Mouse (Mus musculus) embryo, embryonic 11 days (tissue): Measurements from ENCODE around the gene Impad1.

Experiments used
- DNase-seq: peaks from one replicate; pipeline ENCODE4 v3.0.0-alpha.2; 2015

Gene Impad1

GRCm38 (mm10) chr4:4792992-4793834, at the start of gene Impad1:
Gene Impad1, minus strand, starts transcription at chr4:4793355.
- peak; percentile 90 for DNase-seq

GRCm38 (mm10) chr4:4840145-4840544, 47.0 kb upstream of the Impad1 start:
- no peak for DNase-seq

- DNase-seq, result no peak
Observed at GRCm38 (mm10) chr4:4833789-4834295, 40.7 kb upstream of the Impad1 start.

GRCm38 (mm10) chr4:4828131-4828530, 35.0 kb upstream of the Impad1 start:
- DNase-seq, result no peak

GRCm38 (mm10) chr4:4822119-4822518, 29.0 kb upstream of the Impad1 start:
- DNase-seq, result no peak

GRCm38 (mm10) chr4:4792141-4792991, 789 bp downstream of the Impad1 start:
- DNase-seq, result peak; percentile 69

GRCm38 (mm10) chr4:4791180-4791579, 2.0 kb downstream of the Impad1 start:
- DNase-seq, result no peak

GRCm38 (mm10) chr4:4785169-4785568, 8.0 kb downstream of the Impad1 start:
- no peak for DNase-seq

- DNase-seq, result no peak
Observed at GRCm38 (mm10) chr4:4784305-4784704, 8.8 kb downstream of the Impad1 start.

- DNase-seq, result no peak
Observed at GRCm38 (mm10) chr4:4783686-4783957, 9.5 kb downstream of the Impad1 start.

- no peak for DNase-seq
Observed at GRCm38 (mm10) chr4:4782882-4783685, 10.1 kb downstream of the Impad1 start.

GRCm38 (mm10) chr4:4779265-4779770, 13.8 kb downstream of the Impad1 start:
- no peak for DNase-seq

- DNase-seq, result peak; percentile 18
Observed at GRCm38 (mm10) chr4:4771523-4772114, 21.5 kb downstream of the Impad1 start.

- no peak for DNase-seq
Observed at GRCm38 (mm10) chr4:4765806-4766205, 27.3 kb downstream of the Impad1 start.

- peak; percentile 7 for DNase-seq
Observed at GRCm38 (mm10) chr4:4758376-4758775, 34.8 kb downstream of the Impad1 start.

- DNase-seq, result peak; percentile 37
Observed at GRCm38 (mm10) chr4:4729427-4729826, 63.7 kb downstream of the Impad1 start.

GRCm38 (mm10) chr4:4726241-4726776, 66.8 kb downstream of the Impad1 start:
- DNase-seq, result no peak

GRCm38 (mm10) chr4:4723821-4724220, 69.3 kb downstream of the Impad1 start:
- no peak for DNase-seq

GRCm38 (mm10) chr4:4722081-4722480, 71.1 kb downstream of the Impad1 start:
- DNase-seq, result no peak

GRCm38 (mm10) chr4:4717763-4718347, 75.3 kb downstream of the Impad1 start:
- DNase-seq, result no peak
